Mouse (Mus musculus): ENCODE measurements around the gene Scnm1. TPM values are rescaled to one million over a fixed set of nuclear protein-coding genes. Genes with fewer than 3 reads are reported as not detected.

The Scnm1 gene
- polyA plus RNA-seq, 1 experiment = 101 TPM

DNA sequence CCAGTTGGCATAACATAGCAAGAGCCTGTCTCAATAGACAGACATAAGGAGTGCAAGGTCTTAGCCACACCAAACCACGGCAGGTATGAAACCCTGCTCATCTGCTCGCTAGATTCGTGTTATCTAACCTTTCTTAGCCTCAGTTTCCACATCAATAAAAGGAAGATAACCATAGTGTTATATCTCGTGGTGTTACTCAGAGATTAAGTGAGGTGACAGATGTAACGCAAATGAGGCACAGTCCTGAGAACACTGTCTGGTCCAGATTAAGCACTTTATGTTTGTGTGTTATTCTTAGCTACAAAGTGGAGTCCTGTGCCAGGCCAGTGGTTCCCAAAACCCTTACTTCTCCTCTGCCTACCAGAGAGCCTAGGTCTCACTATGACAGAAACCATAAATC, 31.0 kb upstream of the Scnm1 start:
- no peak for TF ChIP-seq CTCF (IDR thresholded peaks at IDR 0.05; ENCODE audit: borderline replicate concordance, extremely low read depth, insufficient read depth, insufficient read length)
- TF ChIP-seq POLR2A (IDR thresholded peaks at IDR 0.05; ENCODE audit: borderline replicate concordance, extremely low read depth, insufficient read depth, insufficient read length, poor library complexity, severe bottlenecking) = no peak
- DNase-seq (ENCODE audit: low read depth) = no peak

DNA sequence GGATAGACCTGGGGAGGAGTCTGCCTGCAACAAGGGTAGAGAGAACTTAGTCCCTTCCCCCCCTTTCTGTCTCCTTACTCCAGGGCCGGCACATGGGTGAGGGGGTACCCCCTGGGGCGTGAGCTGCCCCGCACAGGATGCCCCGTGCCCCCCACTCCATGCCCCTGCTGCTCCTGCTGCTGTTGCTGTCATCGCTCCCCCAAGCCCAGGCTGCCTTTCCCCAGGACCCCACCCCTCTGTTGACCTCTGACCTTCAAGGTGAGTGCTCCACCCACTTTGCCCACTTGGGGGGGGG, 30.4 kb upstream of the Scnm1 start:
- DNase-seq (ENCODE audit: low read depth) = no peak
- TF ChIP-seq CTCF (IDR thresholded peaks at IDR 0.05; ENCODE audit: borderline replicate concordance, extremely low read depth, insufficient read depth, insufficient read length) (no peak), POLR2A (IDR thresholded peaks at IDR 0.05; ENCODE audit: borderline replicate concordance, extremely low read depth, insufficient read depth, insufficient read length, poor library complexity, severe bottlenecking) (no peak)

DNA sequence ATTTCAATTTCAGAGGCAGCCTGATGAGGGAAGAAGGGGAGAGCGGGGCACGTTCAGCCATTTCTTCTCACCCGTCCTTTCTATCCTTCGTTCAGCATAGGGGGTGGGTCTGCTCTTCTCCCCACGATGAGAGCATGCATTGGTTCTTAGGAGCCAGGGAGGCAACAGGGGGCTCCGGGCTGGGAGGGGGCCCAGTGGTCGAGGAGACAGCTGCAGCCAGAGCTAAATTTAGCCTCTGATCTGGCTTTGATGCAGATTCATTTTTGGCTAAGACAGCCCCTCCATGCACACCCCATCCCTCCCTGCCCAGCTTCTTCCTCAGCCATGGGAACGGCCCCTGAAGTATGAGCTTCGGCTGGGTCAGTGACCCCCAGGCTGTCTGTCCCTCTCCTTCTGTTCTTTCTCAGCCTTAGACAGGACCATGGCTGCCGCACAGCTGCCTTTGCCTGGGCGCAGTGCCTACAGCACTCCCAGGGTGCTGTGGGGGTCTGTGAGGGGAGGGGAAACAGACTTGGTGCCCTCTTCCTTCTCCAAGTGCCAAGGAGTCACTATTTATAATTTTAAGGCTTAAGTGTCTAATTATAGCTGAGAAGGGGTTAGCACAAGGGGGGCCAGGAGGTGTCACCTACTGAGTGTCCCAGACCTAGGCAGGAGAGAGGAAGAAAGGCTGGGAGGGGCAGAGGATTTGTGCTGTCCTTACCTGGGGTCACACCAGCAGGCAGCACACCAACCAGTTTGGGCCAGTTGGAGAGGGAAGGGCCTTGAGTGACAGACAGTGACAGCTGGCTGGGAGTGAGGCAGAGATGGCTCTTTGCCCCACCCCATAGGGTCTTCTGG, 29.8 kb upstream of the Scnm1 start:
- no peak for TF ChIP-seq POLR2A (IDR thresholded peaks at IDR 0.05; ENCODE audit: borderline replicate concordance, extremely low read depth, insufficient read depth, insufficient read length, poor library complexity, severe bottlenecking)
- TF ChIP-seq CTCF (IDR thresholded peaks at IDR 0.05; ENCODE audit: borderline replicate concordance, extremely low read depth, insufficient read depth, insufficient read length) = no peak
- no peak for DNase-seq (ENCODE audit: low read depth)

DNA sequence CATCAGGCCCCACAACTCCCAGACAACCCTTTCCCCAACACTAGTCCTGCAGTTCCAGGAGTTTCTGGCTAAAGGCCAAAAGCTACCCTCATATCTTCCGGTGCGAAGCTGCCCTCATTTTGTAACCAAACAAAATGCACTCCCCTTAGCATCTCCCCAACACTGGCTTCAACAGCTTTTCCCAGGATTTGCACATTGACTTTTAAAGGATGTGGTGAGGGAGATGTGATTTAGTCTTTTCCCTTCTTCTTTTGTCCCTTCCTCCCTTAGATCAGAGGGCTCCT, 28.5 kb upstream of the Scnm1 start:
- no peak for TF ChIP-seq POLR2A (IDR thresholded peaks at IDR 0.05; ENCODE audit: borderline replicate concordance, extremely low read depth, insufficient read depth, insufficient read length, poor library complexity, severe bottlenecking)
- TF ChIP-seq CTCF (IDR thresholded peaks at IDR 0.05; ENCODE audit: borderline replicate concordance, extremely low read depth, insufficient read depth, insufficient read length) = no peak
- no peak for DNase-seq (ENCODE audit: low read depth)

DNA sequence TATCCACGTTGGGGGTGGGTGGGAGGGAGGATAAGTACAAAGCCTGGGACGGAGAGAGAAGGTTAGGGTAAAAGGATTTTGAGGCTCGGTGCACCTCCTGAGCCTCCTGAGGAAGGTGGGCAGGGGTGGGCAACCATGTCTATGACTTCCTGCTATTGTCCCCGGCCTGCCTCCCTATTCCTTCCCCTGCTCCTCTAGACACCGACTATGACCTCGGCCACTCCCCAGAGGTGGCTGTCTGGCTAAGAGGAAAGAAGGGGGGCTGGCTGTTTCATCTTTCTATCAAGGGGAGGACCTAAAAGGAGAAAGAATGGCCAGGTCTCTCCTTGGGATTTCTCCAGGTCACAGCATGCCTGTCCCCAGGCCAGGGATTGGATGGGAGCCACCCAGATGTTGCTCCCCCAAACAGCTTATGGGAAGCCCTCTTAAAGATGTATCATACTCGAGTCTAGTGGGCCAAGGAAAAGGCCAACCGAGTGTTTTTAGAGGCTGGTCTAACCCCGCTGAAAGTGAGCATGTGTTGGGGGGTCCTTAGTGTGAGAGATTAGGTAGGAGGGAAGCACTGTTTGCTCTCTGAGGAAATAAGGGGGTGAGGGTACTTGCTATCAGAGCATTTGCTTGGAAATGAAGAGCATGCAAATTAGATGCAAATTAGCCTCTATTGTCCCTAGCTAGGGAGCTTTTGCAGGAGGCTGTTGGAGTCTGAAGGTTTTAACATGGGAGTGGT, 28.0 kb upstream of the Scnm1 start:
- DNase-seq (ENCODE audit: low read depth) = peak; percentile 75

DNA sequence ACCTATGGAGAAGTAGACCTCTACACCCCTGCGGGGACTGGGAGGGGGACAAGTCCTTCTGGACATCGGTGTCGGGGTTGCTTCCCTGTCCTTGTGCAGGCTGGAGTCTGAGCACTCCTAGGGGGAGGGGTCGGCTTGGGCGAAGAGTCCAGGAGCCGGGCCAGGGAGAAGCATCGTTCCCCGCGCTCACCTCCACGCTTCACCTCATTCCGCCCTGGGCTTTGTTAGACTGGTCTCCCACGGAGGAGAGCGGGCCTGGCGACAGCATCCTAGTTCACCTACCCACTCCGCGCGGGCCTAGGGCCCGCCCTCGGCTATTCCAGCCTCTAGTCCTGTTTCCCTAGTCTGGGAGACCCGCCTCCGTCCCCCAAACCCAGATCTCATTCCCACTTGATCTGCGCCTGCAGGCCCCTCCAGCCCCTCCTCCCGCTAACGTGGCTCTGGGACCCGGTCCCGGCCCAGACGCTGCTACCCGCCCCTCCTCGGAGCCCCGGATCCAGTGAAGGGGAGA, 27.3 kb upstream of the Scnm1 start:
- DNase-seq (ENCODE audit: low read depth) = peak; percentile 46
- TF ChIP-seq POLR2A (IDR thresholded peaks at IDR 0.05; ENCODE audit: borderline replicate concordance, extremely low read depth, insufficient read depth, insufficient read length, poor library complexity, severe bottlenecking) (no peak), CTCF (IDR thresholded peaks at IDR 0.05; ENCODE audit: borderline replicate concordance, extremely low read depth, insufficient read depth, insufficient read length) (no peak)

More for the DNA sequence above, 28.0 kb upstream of the Scnm1 start:
- TF ChIP-seq CTCF (IDR thresholded peaks at IDR 0.05; ENCODE audit: borderline replicate concordance, extremely low read depth, insufficient read depth, insufficient read length) = no peak
- TF ChIP-seq POLR2A (IDR thresholded peaks at IDR 0.05; ENCODE audit: borderline replicate concordance, extremely low read depth, insufficient read depth, insufficient read length, poor library complexity, severe bottlenecking) = no peak

DNA sequence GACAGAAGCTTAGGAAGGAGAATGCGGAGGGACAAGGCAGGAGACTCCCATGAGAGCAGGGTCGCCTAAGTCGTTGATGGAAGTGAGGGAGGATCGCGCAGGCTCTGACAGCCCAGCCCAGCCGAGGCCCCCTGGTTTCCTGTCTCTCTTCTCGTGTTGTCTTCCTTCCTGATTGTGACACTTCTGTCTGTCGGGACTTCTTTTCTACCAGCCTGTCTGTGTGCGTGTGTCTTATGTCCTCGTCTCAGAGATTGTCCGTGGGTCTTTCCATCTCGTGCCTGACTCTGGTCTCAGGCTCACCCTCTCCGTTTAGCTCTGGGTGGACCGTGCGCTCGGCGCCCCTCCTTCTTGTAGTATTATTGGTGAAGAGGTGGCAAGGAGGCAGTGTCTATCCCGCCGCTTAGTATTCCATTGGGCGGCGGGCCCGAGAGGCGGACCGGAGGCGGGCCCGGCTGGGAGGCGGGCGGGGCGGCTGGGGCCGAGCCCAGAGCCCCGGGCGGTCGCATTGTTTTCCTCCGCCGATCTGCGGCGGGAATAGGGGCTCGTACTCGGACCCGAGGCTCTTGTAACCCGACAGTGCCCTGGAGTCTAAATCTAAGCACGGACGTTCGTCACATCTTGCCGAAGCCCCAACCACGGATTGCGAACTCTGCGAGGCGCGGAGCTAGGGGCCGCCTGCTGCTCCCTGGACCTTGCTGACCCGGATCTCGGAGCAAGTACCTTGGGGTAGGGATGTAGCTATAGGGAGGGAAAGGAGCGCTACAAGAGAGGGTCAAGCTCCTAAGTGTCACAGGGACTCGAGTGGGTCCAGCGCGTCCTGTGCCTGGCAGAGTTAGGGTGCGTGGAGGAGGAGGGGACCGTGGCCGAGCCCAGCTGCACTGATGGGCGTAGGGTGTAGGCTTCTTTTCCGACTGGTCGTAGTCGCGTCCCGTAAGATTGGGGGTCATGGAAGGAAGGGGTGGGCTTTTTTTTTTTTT, 26.5 kb upstream of the Scnm1 start, which contains the start of gene Sema6c:
Gene Sema6c (plus strand): TSS at position 471 of the 977 bp plus-strand sequence.
- TF ChIP-seq POLR2A (IDR thresholded peaks at IDR 0.05; ENCODE audit: borderline replicate concordance, extremely low read depth, insufficient read depth, insufficient read length, poor library complexity, severe bottlenecking) (peak; percentile 63; the same call in 1 of the 2 replicates), CTCF (IDR thresholded peaks at IDR 0.05; ENCODE audit: borderline replicate concordance, extremely low read depth, insufficient read depth, insufficient read length) (no peak)
- DNase-seq (ENCODE audit: low read depth) = peak; percentile 96

DNA sequence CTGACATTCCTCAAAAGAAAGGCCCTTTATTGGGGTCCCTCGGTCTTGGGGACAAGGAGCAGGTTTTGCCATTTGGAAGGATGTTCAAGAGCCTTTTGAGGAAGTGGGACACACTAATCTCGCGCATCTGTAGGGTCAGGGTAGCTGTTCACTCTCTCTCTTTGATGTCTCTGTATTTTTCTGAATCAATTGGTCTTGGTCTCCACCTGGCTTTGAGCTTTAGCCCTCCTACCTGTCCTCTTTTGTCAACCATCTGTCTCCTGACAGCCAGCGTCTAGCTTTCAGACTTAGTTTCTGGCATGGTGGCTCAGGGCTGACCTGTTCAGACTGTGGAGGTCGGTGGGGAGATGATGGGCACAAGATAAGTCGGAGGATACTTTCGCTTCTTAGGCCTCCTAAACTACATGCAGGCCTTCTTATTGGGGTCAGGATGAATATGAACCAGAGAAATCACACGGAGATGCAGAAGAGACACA, 25.7 kb upstream of the Scnm1 start:
- no peak for DNase-seq (ENCODE audit: low read depth)
- no peak for TF ChIP-seq POLR2A (IDR thresholded peaks at IDR 0.05; ENCODE audit: borderline replicate concordance, extremely low read depth, insufficient read depth, insufficient read length, poor library complexity, severe bottlenecking)
- TF ChIP-seq CTCF (IDR thresholded peaks at IDR 0.05; ENCODE audit: borderline replicate concordance, extremely low read depth, insufficient read depth, insufficient read length) = no peak

DNA sequence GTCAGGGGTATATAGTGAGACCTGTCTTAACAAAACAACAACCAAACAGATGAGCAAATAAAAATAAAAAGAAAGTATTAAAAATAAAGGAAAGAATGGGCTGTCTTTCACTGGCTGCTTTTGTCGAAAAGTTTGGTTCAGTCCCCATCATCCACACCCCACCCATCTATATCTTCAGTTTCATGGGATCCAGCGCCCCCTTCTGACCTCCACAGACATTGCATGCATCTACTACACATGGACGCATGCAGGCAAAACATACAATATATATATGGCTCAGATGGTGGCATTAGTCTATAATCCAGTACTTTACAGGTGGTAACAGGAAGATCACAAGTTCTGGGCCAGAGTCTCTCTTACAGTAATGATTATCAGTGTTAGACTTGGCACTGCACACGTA, 20.1 kb upstream of the Scnm1 start:
- TF ChIP-seq CTCF (IDR thresholded peaks at IDR 0.05; ENCODE audit: borderline replicate concordance, extremely low read depth, insufficient read depth, insufficient read length) = peak; percentile 45; the same call in 1 of the 2 replicates
- no peak for TF ChIP-seq POLR2A (IDR thresholded peaks at IDR 0.05; ENCODE audit: borderline replicate concordance, extremely low read depth, insufficient read depth, insufficient read length, poor library complexity, severe bottlenecking)
- no peak for DNase-seq (ENCODE audit: low read depth)

DNA sequence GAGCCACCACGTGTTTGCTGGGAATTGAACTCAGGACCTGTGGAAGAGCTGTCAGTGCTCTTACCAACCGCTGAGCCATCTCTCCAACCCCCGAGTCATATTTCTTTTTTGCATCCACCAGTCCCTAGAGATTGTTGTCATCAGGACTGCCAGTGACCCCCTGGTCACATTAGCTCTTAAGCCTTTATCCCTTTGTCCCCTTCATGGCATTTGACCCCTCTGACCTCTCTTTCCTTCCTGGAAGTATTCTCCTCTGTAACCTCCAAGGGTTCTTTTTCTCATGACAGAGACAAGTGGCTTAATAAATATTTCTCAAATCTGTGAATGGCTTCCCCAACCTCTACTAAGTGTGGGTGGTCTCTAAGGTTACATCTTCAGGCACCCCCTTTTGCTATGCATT, 14.1 kb upstream of the Scnm1 start:
- TF ChIP-seq CTCF (IDR thresholded peaks at IDR 0.05; ENCODE audit: borderline replicate concordance, extremely low read depth, insufficient read depth, insufficient read length) (no peak), POLR2A (IDR thresholded peaks at IDR 0.05; ENCODE audit: borderline replicate concordance, extremely low read depth, insufficient read depth, insufficient read length, poor library complexity, severe bottlenecking) (no peak)
- DNase-seq (ENCODE audit: low read depth) = no peak
